Mouse (Mus musculus) small intestine, adult 2 months (tissue): ENCODE data around the gene Nfatc2ip.

Experiments used
- CTCF ChIP-seq: fragments of 200-500 bp; IDR thresholded peaks from 2 replicates; pipeline ENCODE4 v1.5.1; 2012; ENCODE audit warnings: low read depth, mild to moderate bottlenecking, control low read depth, inconsistent platforms, low read length, moderate library complexity, mixed read lengths; ENCODE audit not compliant: insufficient replicate concordance, insufficient read length; ENCODE audit errors: extremely low read depth
- POLR2A ChIP-seq: fragments of 200-500 bp; IDR thresholded peaks from 2 replicates; pipeline ENCODE4 v1.6.1; 2012; ENCODE audit warnings: low read depth, mild to moderate bottlenecking, control low read depth, inconsistent platforms, low read length, moderate library complexity

GRCm38 (mm10) chr7:126339521-126339971 lies 57.0 kb downstream of the Nfatc2ip start:
- no peak for TF ChIP-seq POLR2A
- no peak for TF ChIP-seq CTCF
